Mouse (Mus musculus) small intestine, adult 2 months (tissue): ENCODE data around the gene Adgrg1. TPM values are rescaled to one million over a fixed set of nuclear protein-coding genes. Genes with fewer than 3 reads are reported as not detected.
"Not testable (repeated sequence)": the region's sequence is repeated elsewhere in the genome, so short reads cannot be mapped to it uniquely, and the experiment has no call there.

Experiments
- H3K27ac ChIP-seq: fragments of 200-500 bp; 2 replicates; pipeline ENCODE4 v1.5.1; 2012; ENCODE audit warnings: low read depth, low read length, control low read depth, inconsistent platforms; ENCODE audit not compliant: insufficient read depth
- H3K27me3 ChIP-seq: fragments of 200-500 bp; 2 replicates; pipeline ENCODE4 v1.6.1; 2012; ENCODE audit warnings: mild to moderate bottlenecking, moderate library complexity, low read length, inconsistent platforms; ENCODE audit not compliant: control insufficient read depth, insufficient read depth
- H3K36me3 ChIP-seq: fragments of 200-500 bp; 2 replicates; pipeline ENCODE4 v1.6.1; 2012; ENCODE audit warnings: mild to moderate bottlenecking, low read length, control low read depth, inconsistent platforms; ENCODE audit not compliant: control insufficient read depth, insufficient read depth
- H3K4me1 ChIP-seq: fragments of 200-500 bp; 2 replicates; pipeline ENCODE4 v1.6.1; 2012; ENCODE audit warnings: low read length, inconsistent platforms, mixed read lengths; ENCODE audit not compliant: control insufficient read depth, insufficient read depth, insufficient read length
- H3K4me3 ChIP-seq: fragments of 200-500 bp; 2 replicates; pipeline ENCODE4 v1.5.1; 2012; ENCODE audit warnings: low read depth, mild to moderate bottlenecking, control low read depth, inconsistent platforms, low read length, moderate library complexity
- CTCF ChIP-seq: fragments of 200-500 bp; IDR thresholded peaks from 2 replicates; pipeline ENCODE4 v1.5.1; 2012; ENCODE audit warnings: low read depth, mild to moderate bottlenecking, control low read depth, inconsistent platforms, low read length, moderate library complexity, mixed read lengths; ENCODE audit not compliant: insufficient replicate concordance, insufficient read length; ENCODE audit errors: extremely low read depth
- POLR2A ChIP-seq: fragments of 200-500 bp; IDR thresholded peaks from 2 replicates; pipeline ENCODE4 v1.6.1; 2012; ENCODE audit warnings: low read depth, mild to moderate bottlenecking, control low read depth, inconsistent platforms, low read length, moderate library complexity
- WGBS: fragments of 180-500 bp; shearing (Covaris S2); methylation state at CpG from one replicate; pipeline ENCODE4 v1.1.7; 2018; 5-methylcytosine and 5-hydroxymethylcytosine counted together
- polyA plus RNA-seq: library from polyadenylated mRNA; depleted of rRNA; stranded (reverse); fragments of >200 nt; gene quantifications from 2 replicates; pipeline ENCODE4 v1.2.3, GENCODE M21; 2012

The Adgrg1 gene
- polyA plus RNA-seq, 1 experiment = 32.3 TPM

GRCm38 (mm10) chr8:95017451-95017850 is 42.9 kb downstream of the Adgrg1 start, which contains the start of gene Adgrg3:
Gene Adgrg3, plus strand, starts transcription at chr8:95017692.
- H3K4me3 ChIP-seq = peak within 1 kb of the TSS; percentile 19
- H3K27ac ChIP-seq = no peak within 1 kb of the TSS
- no peaks in the 10 kb centered on the region for H3K4me1 ChIP-seq
- WGBS = 52% methylated on average over 11 of the region's 11 CpGs
- H3K27me3 ChIP-seq = no peaks in the 10 kb centered on the region
- peaks cover 3% of the 10 kb centered on the region; the same call in 1 of the 2 replicates for H3K36me3 ChIP-seq
- no peak for TF ChIP-seq CTCF
- TF ChIP-seq POLR2A = no peak

GRCm38 (mm10) chr8:95017969-95018635 is 43.6 kb downstream of the Adgrg1 start:
- H3K4me3 ChIP-seq = peak overlapping the region; percentile 19
- WGBS = 68% methylated on average over 9 of the region's 9 CpGs

GRCm38 (mm10) chr8:95020293-95020777 is 45.8 kb downstream of the Adgrg1 start:
- Histone ChIP-seq H3K4me1 (no peaks in the 10 kb centered on the region), H3K27me3 (no peaks in the 10 kb centered on the region), H3K36me3 (no peaks in the 10 kb centered on the region), H3K27ac (peak overlapping the region; percentile 9; the same call in 1 of the 2 replicates), H3K4me3 (peak overlapping the region; percentile 25)
- 38% methylated on average over 12 of the region's 12 CpGs for WGBS
- TF ChIP-seq CTCF (no peak), POLR2A (no peak)

More at GRCm38 (mm10) chr8:95017969-95018635, 43.6 kb downstream of the Adgrg1 start:
- TF ChIP-seq CTCF (no peak), POLR2A (no peak)
- H3K27ac ChIP-seq = no peak overlapping the region
- H3K36me3 ChIP-seq = peaks cover 3% of the 10 kb centered on the region; the same call in 1 of the 2 replicates
- H3K27me3 ChIP-seq = no peaks in the 10 kb centered on the region
- no peaks in the 10 kb centered on the region for H3K4me1 ChIP-seq

- H3K4me1 ChIP-seq = no peaks in the 10 kb centered on the region
- H3K27ac ChIP-seq = no peak overlapping the region
- no peaks in the 10 kb centered on the region for H3K27me3 ChIP-seq
- 58% methylated on average over 10 of the region's 10 CpGs for WGBS
- no peak for TF ChIP-seq POLR2A
- no peak for TF ChIP-seq CTCF
- no peaks in the 10 kb centered on the region for H3K36me3 ChIP-seq
- peak overlapping the region; percentile 7; the same call in 1 of the 2 replicates for H3K4me3 ChIP-seq
Observed at GRCm38 (mm10) chr8:95020821-95021220, 46.3 kb downstream of the Adgrg1 start.

- Histone ChIP-seq H3K4me1 (no peaks in the 10 kb centered on the region), H3K27ac (no peak overlapping the region), H3K4me3 (no peak overlapping the region), H3K27me3 (no peaks in the 10 kb centered on the region), H3K36me3 (no peaks in the 10 kb centered on the region)
- TF ChIP-seq POLR2A (no peak), CTCF (no peak)
- WGBS = 20% methylated on average over 8 of the region's 8 CpGs
Observed at GRCm38 (mm10) chr8:95023201-95023600, 48.6 kb downstream of the Adgrg1 start.

GRCm38 (mm10) chr8:95024387-95024786 is 49.8 kb downstream of the Adgrg1 start:
- no peak overlapping the region for H3K27ac ChIP-seq
- no peaks in the 10 kb centered on the region for H3K36me3 ChIP-seq
- 75% methylated on average over 4 of the region's 4 CpGs for WGBS
- H3K27me3 ChIP-seq = no peaks in the 10 kb centered on the region
- TF ChIP-seq POLR2A = no peak
- no peak for TF ChIP-seq CTCF
- no peak overlapping the region for H3K4me3 ChIP-seq
- H3K4me1 ChIP-seq = no peaks in the 10 kb centered on the region

GRCm38 (mm10) chr8:95025421-95025820 is 50.9 kb downstream of the Adgrg1 start:
- Histone ChIP-seq H3K27ac (no peak overlapping the region), H3K4me3 (no peak overlapping the region), H3K4me1 (no peaks in the 10 kb centered on the region), H3K36me3 (no peaks in the 10 kb centered on the region), H3K27me3 (no peaks in the 10 kb centered on the region)
- whole genome bisulfite sequencing = 74% methylated on average over 2 of the region's 2 CpGs
- TF ChIP-seq CTCF = no peak
- no peak for TF ChIP-seq POLR2A

GRCm38 (mm10) chr8:95028391-95028790 is 53.8 kb downstream of the Adgrg1 start:
- 55% methylated on average over 7 of the region's 7 CpGs for WGBS
- H3K4me3 ChIP-seq, H3K27me3 ChIP-seq, H3K27ac ChIP-seq, H3K4me1 ChIP-seq, H3K36me3 ChIP-seq: not testable (repeated sequence)
